Mouse (Mus musculus) frontal cortex, postnatal 36 days (tissue): ENCODE results near the gene Slc9a3r1.
A peak's percentile ranks its signal among the peaks of the same experiment; 100 is the strongest.

Source experiments
- DNase-seq, 2 experiments: peaks; one replicate each; pipeline ENCODE4 v3.0.0; 2022; ENCODE audit warnings: low spot score in 2 of 2

Gene Slc9a3r1

DNA sequence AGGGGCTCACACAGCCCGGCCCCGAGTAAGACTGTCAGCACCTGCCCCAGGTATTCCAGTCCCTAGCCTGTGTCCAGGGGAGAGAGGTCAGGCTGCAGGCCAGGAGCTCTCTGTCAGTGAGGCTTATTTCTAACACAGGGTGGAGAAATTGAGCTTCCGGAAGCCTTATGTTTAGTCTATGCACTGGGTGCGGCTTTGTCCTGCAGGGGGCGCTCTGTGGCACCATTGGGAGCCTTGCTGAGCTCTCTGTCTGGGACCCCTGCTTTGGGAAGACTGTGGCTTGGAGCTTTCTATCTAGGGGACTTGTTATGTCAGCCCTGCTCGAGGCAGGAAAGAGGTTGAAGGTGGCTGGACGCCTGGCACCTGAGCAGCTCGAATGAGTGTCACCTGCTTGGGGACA, 61.7 kb downstream of the Slc9a3r1 start:
- peak; percentile 27 to 53 for DNase-seq

DNA sequence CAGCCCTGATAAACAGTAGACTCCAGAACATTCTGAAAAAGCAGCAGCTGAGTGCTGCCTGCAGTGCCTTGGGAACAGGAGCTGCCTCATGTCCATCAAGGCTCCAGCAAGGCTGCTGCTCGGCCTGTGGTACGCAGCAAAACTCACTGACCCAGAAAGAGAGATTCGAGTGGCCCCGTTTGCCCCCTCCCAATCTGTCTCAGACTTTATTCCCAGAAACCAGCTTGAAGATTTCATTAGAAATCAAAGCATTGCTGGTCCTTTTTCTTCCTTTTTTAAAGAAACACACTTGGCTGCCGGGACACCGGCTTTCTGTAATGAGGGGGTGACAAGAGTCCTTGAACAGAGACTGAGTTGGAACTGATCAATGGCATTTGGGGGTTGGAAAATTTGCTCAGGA, 62.2 kb downstream of the Slc9a3r1 start:
- DNase-seq, result peak in 1 of 2 experiments; percentile 31

DNA sequence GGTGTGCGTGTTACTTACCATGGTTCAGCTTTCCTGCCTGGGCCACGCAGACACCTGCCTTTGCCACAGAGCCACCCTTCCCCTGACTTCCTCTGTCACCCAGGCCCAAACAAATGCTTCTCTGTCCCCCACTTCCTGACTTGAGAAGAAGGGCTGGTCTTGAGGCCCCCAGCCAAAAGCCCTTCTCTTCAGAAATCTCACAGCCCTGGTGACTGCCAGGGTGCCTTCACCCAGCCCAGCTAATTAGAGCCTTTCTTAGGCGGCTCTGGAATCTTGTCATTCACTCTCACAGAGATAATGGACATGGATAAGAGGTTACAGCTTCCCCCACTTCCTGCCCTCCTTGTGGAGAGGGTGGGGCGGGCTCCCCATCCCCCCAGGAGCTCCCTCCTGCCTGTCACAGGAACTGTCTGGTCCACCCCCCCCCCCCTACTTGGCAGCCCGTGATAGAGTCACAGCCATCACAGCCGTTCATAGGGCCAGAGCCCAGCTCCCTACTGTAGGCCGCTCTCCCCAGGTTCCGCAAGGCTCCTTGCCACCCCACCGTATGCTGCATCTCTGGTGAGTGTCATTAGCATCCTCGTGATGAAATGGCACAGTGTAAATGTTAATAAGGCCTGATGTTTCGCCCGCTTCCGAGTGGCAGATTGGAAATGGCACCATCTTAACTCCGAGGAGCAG, 63.8 kb downstream of the Slc9a3r1 start:
- DNase-seq, result no peak

DNA sequence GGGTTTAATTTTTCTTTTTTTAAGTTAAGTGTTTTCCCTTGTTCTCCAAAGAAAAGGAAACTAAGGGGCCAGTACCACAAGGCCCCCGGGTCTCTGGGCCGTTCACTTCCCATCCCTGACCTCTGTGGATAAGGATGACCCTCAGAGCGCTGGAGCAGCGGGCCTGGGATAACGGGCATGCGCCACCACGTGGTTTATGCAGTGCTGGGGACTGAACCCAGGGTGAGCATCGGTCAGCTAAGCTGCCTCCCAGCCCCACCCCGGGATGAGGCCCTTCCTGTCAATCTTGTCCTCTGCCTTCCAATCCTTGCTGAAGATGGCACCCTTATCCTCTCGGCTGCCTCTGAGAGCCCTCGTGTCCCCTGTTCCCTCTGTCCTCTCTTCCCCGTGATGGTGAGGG, 64.5 kb downstream of the Slc9a3r1 start:
- DNase-seq, result no peak

DNA sequence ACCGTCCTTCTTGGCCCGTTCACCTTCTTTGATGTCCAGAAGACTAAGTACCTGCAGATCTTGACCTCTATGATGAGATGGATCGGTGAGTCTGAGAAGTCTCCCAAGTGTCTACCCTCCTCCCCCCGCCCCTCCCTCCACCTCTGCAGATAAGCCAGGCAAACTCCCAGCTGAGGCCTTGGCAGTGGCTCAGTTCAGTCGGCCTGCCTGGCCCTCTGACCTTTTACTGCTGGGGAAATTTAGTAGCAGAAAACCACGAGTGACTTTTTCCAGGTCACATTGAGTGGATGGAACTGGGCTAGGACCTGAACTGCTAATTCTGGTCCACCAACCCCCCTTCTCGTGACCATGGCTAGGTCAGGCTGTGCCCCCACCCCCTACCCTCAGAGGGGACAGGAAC, 65.3 kb downstream of the Slc9a3r1 start:
- no peak for DNase-seq

DNA sequence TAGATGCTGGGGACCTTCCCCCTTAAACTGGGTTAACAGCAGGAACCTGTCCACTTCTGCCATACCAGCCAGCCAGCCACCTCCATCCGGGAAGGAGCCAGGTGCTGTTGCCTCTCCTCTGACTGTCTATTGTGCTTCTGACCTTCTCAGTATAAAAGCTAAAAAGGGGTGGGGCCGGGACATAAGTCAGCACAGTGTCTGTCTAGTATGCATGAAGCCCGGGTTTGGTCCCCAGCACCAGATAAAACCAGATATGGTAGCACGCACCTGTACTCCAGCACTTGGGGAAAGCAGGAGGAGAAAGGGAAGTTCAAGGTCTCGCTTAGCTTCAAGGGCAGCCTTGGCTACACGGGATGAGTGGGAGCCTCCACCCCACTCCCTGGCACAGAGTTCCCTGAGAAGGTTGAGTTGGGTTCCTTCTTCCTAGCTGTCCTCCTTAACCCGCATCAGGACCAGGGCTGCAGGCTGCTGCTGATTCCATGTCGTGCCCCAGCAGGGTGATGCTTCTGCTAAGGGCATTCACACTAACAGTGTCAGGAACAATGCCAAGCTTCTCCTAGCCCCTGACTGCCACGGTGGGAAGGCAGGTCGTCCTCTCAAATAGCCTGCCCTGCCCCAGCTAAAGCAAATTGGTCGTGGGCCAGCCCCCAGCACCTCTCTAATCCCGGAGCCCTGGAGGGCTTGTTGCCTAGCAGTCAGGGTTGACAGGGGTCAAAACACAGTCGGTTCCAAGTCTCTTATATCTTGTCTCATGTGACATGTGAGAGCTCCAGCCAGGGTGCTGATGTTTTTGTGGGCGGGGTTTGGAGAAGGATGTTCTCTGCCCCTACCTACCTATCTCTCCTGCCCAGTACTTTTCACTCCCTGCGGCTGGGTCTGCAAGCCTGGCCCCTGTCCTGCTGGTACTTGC, 66.1 kb downstream of the Slc9a3r1 start:
- no peak for DNase-seq
